Mouse (Mus musculus): Measurements from ENCODE around the gene Tmem176a.
"Not testable (repeated sequence)": the region's sequence is repeated elsewhere in the genome, so short reads cannot be mapped to it uniquely, and the experiment has no call there.

The Tmem176a gene

DNA sequence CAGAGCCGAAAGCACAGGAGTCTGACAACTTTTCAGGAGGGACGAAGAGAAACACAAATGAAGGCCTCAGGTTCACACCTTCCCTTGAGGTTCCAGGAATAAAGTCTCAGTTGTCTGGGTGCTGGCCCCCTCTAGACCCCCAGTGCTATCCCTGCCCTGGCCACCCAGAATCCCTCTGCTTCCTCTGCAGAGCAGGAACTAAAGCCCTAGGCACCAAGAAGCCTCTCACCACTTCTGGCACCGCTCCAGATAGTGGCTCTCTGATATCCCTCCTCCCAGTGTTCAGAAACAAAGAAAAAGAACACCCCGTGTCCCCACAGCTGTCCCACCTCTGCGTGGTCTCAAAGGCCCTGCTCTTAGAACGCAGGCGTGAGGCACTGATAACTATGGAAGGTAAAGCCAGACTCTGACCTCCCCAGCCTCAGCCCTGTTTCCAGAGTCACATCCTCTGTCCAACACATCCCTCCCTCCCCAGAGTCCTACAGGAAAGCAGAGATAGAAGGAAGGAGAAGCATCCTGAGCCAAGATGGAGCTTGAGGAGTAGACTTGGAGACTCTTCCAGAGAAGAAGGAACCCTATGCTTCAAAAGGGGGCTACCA lies at the start of gene Tmem176a:
Gene Tmem176a, plus strand, starts transcription at position 549 of the 599 bp plus-strand sequence.
- no peak for DNase-seq (ENCODE audit: low spot score)

DNA sequence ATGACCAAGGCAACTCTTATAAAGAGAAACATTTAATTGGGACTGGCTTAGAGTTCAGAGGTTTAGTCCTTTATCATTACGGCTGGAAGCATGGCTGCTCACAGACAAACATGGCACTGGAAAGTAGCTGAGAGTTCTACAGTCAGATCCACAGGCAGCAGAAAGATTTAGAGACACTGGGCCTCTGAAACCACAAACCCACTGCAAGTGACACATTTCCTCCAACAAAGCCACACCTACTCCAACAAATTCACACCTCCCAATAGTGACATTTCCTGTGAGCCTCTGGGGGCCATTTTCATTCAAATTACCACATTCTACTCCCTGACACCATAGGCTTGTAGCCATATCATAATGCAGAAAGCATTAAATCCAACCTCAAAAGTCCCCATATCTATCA lies 38.8 kb upstream of the Tmem176a start:
- no peak for DNase-seq (ENCODE audit: low spot score)

DNA sequence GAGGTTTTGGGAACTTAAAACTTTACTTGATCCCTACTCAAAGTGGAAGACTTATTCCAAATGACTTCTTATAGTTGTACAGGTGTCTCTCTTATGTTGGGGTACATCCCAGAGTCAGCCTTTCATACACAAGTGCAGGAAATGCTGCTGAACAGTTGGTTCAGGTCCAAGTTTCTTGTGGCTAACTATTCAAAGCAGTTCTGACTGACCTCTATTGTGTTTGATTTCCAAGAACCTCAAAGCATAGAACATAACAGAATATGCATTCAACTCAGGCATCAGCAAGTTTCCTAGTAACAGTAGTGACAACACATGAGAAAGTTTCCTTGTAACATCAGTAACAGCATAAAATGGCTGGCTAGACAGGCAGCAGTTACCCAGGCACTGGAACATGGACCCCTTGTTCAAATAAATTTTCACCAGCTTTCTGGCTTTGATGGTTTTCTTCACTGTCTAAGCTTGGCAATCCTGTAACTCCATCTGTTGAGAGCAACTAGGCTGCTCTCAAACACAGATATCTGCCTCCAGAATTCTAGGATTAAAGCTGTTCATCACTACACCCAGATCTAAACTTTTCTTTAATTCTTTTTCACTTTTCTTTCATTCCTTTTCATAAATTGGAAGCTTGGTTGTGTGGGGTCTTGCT lies 37.2 kb upstream of the Tmem176a start:
- DNase-seq (ENCODE audit: low spot score): no peak

DNA sequence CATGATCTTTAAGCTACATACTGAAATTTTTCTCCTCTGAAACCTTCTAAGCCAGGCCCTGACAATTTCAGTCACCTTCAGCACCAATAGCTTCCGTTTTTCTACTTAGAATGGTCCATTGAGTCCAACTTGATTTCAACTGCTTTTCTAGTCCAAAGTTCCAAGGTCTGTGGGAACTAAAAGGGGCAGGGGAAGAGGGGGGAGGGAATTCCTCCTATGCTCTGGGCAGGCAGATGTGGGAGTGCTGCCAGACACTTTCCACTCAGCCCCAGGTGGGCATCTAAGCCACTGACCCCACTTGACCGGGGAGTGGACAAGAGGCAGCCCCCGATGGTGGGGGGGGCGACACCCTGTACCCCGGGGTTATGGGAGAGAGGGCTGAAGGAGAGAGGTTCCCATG lies 36.4 kb upstream of the Tmem176a start:
- DNase-seq (ENCODE audit: low spot score): no peak

DNA sequence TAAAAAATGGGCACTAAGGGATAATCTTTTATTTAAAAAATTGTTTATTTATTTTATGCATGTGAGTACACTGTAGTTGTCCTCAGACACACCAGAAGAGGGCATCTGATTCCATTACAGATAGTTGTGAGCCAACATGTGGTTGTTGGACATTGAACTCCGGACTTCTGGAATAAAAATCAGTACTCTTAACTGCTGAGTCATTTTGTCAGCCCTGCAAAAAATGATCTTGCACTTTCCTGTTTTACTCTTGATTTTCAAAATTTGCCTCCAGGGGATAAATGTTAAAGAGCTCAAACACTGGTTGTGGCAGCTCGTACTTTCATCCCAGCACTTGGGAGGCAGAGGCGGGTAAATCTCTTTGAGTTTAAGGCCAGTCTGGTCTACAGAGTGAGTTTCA lies 34.0 kb upstream of the Tmem176a start:
- DNase-seq (ENCODE audit: low spot score): no peak

DNA sequence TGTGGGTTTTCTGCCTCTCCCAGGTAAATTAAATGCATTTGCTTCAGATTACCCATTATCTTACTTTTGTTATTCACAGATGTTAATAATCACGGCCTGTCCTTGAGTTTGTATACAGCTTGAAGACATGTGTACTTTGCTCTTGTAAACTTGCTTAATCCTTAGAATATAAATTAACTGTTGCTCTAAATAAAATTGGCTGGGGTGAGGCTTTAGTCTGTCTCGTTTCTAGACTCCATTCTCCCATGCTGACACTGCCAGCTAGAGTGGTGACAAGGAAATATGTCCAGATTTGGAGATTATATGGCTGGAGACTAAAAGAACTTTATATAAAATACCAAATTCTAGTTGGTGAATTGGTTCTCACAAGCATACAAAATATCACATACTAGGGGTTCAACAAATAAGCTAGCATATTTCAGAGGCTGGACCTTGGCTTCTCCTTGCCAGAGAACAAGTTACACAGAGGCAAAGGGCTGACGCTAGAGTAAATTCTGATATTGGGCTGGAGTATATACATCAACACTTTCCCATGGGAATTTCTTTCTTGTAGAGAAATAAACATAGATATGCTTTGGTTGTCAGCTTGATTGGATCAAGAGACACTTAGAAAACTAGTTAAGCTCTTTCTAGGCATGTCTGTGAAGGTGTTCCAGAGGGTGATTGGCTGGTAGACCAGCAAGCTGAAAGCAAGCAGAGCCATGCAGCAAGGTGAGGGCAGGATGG lies 31.1 kb upstream of the Tmem176a start:
- DNase-seq (ENCODE audit: low spot score): no peak

DNA sequence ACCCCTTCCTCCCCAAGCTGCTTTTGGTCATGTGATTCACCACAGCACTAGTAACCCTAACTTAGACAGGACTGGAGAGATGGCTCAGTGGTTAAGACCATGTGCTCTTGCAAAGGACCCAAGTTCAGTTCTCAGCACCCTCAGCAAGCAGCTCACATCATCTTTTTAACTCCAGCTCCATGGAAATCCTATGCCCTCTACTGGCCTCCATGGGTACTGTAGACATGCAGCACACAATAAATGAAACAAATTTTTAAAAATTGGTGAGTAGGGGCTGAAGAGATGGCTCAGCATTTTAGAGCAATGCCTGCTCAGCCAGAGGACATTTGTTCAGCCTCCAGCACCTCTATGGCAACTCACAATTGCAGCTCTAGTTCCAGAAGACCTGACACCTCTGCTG lies 25.7 kb upstream of the Tmem176a start:
- DNase-seq (ENCODE audit: low spot score): no peak

DNA sequence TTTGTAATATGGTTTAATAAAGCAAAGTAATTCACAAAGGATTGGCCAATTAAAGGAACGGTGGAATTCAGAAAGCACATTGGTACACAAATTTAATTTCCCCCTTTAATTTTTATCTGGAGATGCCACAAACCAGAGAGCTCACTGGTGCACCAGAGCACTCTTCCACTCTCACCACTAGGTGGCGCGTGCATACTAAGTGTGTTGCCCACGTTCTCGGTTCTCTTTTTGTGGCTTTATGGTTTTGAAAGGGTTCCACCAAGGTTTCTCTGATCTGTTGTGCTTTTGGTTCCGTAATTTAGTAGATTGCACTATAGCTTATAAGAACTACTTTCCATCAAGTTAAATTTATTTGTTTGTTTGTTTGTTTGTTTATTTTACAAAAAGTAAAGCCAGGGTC lies 22.9 kb upstream of the Tmem176a start:
- peak; percentile 78 for DNase-seq (ENCODE audit: low spot score)

DNA sequence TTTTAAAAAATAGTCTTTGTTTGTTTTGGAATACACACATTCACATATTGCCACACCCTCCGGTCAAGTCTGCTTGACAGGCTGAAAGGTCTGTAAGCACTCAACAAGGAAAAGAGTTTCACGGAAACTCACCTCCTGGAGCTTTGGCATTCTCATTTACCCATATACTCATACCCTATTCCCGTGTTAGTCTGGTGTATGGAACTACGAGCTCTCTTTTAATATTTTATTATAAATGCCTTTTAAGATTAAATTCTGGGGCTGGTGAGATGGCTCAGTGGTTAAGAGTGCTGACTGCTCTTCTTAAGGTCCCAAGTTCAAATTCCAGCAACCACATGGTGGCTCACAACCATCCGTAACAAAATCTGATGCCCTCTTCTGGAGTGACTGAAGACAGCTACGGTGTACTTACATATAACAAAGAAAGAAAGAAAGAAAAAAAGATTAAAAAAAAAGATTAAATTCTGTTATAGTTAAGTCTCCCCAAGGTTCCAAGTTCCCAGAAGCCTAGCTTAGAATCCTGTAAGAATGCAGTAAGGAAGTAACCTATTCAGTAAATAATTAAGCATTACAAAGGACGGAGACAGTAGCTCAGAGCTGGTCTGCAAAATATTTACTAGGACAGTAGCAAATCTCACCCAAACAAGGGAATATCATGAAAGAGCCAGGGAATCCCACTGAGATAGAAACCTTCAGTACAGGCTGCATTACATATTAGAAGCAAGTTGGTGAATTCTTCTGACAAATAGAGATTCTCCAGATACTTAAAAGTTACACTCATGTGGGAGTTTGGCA lies 18.5 kb upstream of the Tmem176a start:
- not testable (repeated sequence) for DNase-seq (ENCODE audit: low spot score)

DNA sequence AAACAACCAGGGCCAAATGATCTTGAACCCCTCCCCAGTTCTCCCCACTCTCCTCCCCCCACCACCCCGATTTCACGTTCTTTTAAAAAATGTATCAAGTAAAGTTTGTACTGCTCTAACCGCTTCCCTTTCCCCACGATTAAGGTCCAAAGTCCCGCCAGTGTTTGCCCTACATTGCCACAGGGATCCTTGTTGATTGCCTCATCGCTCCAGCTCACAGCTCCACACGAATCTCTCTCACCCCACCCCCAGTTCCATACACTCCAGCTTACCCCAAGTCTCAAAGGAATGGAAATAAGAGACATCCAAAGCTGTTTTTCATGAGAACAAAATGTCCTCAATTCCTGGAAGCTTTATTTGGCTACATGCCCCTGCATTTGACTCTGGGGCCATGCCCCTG lies 15.7 kb upstream of the Tmem176a start:
- DNase-seq (ENCODE audit: low spot score): no peak

DNA sequence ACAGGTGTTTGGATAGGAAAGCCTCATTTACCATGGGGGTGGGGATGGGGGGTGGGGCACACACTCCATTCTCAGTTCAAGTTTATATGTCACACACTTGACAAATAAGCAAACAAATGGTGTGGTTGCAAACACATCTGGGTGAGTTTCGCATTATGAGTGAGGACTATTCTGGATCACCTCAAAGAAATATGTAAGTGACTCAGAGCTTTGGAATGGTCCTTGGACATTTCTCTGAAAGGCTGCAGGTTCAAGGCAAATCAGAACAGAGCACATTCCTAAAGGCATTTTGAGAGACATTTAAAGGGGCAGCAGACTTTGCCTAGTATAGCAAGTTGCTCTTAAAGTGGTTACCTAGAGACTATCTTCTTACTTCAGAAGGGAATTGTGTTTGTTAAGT lies 11.7 kb upstream of the Tmem176a start:
- DNase-seq (ENCODE audit: low spot score): no peak

DNA sequence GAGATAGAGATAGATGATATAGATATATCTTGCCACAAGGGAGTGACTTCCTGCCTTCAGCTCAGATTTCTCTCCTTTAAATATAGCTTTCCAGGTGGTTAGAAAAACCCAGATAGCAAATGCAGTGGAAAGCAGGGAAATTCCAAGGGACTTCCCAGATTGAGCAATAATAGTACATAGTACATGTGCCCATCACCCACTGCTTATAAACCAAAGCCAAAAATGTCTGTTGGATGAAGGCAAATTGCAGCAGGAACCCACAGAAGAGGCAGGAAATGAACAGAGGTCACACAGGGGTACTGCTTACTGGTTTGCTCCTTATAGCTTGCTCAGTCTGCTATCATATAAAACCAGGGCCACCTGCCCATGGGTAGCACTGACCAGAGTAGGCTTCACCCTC lies 11.1 kb upstream of the Tmem176a start:
- DNase-seq (ENCODE audit: low spot score): no peak

DNA sequence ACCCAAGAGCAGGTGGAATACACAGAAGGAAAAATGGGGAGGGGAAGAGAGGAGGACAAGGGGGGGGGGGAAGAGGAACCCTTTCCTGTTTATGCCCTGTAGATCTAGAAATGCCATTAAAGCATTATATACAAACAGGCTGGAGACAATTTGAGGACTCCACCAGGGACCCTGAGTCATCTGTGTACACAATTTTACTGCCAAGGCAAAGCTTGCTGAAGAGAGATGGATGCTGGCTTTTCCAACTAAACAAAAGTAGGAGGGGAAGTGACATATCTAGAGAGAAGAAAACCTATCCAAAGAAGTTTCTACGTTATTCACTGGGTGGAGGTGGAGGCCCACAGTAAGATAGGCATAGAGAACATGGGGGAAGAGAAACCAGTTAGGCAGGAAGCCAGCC lies 10.5 kb upstream of the Tmem176a start:
- DNase-seq (ENCODE audit: low spot score): no peak

DNA sequence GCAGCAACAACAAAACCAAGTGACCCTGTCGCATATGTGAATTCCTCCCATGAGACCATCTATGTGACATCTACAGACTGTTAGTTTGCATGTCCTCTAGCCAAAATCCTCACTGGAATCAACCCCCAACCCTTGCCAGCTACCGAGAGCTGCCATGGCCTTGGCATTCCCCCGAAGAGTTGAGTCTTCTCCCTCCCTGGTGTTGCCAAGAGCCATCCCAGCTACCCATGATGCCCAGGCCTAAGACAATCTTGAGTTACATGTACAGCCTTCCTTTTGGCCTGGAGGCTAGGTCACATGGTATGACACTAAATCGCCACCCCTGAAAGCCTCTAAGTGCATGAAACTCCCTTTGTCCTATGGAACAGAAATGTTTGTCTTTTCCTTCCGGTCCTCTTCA lies 9.6 kb upstream of the Tmem176a start:
- no peak for DNase-seq (ENCODE audit: low spot score)

DNA sequence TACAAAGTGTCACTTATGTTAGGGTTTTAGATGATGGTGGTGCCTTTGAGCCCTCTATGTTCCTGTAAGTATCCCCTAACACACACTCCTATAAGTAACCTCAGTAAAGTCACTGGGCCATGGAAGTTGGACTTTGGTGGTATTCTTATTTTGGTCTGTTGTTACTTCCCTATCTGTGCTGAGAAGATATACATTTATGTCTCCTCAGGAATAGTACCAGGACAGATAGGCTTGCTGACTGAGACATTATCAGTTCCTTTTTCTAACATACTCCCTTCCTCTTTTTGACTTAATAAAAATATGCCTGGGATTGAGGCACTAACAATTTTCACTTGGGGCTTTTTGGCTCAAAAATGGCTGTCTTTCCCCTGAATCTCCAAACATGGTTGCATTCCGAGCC lies 8.3 kb upstream of the Tmem176a start:
- DNase-seq (ENCODE audit: low spot score): no peak

DNA sequence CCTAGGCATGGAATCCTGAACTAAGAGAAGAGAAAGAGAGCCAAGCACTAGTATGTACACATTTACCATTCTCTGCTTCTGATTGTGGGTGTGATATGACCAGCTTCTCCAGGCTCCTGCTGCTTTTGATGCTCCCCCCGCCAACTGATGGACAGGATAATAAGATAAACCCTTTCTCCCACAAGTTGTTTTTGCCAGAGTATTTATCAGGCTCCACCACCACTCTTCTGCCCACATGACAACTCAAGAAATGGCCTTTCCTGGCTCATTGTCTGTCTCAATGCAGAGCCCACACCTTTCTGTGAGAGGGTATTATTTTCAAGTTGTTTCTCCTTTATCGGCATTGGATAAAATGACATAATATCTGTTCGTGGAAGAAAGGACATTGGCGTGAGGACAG lies 7.2 kb upstream of the Tmem176a start:
- no peak for DNase-seq (ENCODE audit: low spot score)

DNA sequence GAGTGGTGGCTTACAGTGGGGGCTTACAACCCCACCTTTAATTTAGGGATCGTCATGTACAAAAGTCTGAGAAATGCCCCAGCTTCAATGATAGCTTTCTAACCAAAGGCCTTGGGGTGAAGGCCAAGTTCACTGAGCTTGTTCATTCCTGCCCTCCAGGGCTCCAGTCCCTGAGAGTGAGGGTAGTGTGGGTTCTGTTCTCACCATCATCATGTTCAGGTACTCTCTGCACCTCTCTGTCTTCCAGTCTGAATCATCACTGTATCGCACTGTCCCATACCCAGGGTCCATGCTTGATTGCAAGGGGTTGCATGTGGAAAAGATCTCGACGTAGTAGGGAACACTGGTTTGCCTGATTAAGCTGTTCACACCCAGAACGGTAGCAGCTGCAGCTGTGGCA lies 5.5 kb upstream of the Tmem176a start:
- DNase-seq (ENCODE audit: low spot score): no peak

DNA sequence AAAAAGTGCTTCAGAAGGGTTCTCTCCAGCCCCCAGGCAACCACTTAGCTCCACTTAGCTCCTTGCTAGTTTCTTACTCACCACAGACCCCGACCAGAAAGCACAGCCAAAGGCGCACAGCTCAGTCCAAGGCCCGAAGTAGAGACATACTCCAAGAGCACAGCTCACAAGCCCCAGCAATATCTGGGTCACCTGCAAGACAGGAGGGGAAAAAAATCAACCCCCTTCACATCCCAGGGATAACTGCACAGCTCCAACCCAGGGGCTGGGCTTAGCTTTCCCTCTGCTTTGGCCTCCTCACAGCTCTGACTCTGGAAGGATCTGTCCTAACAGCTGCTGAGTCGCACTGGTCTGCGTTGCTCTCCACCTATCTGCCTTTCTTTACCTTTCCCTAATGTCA lies 4.6 kb upstream of the Tmem176a start:
- DNase-seq (ENCODE audit: low spot score): no peak

DNA sequence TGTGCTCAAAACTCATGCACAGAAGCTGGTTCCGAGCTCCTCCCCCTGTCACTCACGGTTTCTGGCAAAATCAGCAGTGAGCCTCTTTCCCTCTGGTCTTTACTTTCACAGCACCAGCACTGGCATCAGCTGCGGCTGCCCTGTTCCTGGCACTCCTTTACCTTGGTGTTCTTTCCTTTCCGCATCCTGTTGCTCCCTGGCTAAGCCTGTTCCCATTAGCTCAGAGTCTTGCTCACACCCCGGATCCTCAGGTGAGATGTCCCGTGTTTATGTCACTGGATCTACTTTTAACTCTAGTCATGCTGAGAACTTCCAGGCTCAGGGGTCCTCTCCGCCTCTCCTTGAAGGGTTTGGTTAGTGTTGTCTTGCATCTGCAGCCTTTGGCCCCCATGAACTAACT lies 3.2 kb upstream of the Tmem176a start:
- no peak for DNase-seq (ENCODE audit: low spot score)

DNA sequence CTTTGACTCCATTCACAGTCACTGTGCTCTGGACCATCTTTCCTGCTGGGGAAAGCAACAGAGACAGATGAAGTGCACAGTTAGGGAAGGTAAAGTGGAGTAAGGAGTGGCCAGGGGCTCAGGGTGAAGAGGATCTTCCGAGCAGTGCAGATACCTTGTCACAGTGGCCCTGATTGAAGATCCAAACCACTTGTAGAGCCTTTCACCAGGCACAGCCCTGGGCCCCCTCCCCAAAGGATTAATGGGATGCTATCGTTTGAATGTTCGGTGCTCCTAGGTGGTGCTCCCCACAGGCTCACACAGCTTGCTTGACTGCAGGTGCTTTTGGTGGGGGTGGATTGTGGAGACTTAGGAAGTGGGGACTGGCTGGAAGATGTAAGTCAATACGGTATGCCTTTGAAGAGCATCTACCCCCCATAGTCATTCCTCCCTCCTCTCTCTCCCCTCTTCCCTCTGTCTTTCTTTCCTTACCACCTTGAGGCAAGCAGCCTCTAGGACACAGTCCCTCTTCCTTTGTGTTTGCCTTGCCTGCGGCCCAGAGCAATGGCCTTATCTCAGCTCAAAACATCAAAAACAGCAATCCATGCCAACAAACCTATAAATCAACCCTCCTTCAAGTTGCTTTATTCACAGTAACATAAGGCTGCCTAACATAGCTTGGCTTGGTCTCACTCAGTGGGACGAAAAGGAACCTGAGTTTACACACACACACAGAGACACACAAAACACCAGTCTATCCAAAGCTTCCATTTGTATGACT lies 2.2 kb upstream of the Tmem176a start:
- DNase-seq (ENCODE audit: low spot score): no peak

DNA sequence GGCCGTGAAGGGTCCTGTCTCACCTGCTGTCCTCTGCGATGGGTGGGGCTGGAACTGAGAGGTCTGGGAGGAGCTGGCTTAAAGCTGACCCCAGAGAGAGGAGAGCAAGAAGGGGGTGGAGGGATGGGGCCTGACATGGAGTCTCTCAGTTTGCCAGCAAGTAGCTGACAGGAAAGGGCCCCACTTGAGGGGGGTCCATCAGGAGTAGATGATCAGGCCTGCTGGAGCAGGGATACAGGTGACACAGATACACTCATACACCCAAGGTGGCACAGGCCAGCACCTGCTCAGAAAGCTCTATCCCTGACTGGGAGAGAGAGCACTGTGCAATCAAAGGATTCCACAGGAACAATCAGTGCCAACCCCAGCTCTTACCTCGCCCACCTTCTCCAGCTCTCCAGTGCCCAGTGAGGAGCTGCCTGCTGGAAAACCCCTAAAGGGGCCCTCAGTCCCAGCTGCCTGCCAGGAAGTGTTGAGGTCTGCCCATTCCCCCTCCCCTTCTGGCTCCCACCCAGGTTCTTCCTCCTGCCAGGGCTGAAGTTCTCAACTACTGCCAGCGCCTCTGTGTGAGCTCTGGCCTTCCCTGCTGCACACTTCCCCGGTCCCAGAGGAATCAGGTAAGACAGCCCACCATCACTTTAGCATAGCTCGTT lies 380 bp downstream of the Tmem176a start, which contains the start of gene Tmem176b:
Gene Tmem176b, minus strand, starts transcription at position 524 of the 653 bp plus-strand sequence.
- DNase-seq (ENCODE audit: low spot score): peak; percentile 92

Data from urinary bladder, postnatal 25 days (tissue).